Mouse (Mus musculus) liver, adult (tissue): Measurements from ENCODE around the gene Ap5s1.

ENCODE experiments used
- GATA4 ChIP-seq: IDR thresholded peaks from 2 replicates; pipeline ENCODE4 v1.6.1; 2014; ENCODE audit warnings: mild to moderate bottlenecking, low read length; ENCODE audit not compliant: insufficient replicate concordance

Ap5s1 gene

GRCm38 (mm10) chr2:131178828-131179245 lies 28.0 kb upstream of the Ap5s1 start:
- no peak for TF ChIP-seq GATA4

GRCm38 (mm10) chr2:131179246-131179886 lies 27.5 kb upstream of the Ap5s1 start:
- TF ChIP-seq GATA4: no peak

- no peak for TF ChIP-seq GATA4
Observed at GRCm38 (mm10) chr2:131179990-131180587, 26.8 kb upstream of the Ap5s1 start, which contains the start of gene Cenpb. Gene Cenpb, minus strand, starts transcription at chr2:131180067.

GRCm38 (mm10) chr2:131186343-131186742 lies 20.5 kb upstream of the Ap5s1 start:
- no peak for TF ChIP-seq GATA4

GRCm38 (mm10) chr2:131186771-131187601 lies 19.9 kb upstream of the Ap5s1 start, which contains the start of the genes Cdc25b and Spef1:
Gene Cdc25b, plus strand, starts transcription at chr2:131186949.
Gene Spef1, minus strand, starts transcription at chr2:131187282.
- TF ChIP-seq GATA4: no peak

- TF ChIP-seq GATA4: no peak
Observed at GRCm38 (mm10) chr2:131187602-131187922, 19.3 kb upstream of the Ap5s1 start.

- no peak for TF ChIP-seq GATA4
Observed at GRCm38 (mm10) chr2:131188311-131188710, 18.6 kb upstream of the Ap5s1 start.

GRCm38 (mm10) chr2:131189521-131190309 lies 17.2 kb upstream of the Ap5s1 start:
- no peak for TF ChIP-seq GATA4

- TF ChIP-seq GATA4: no peak
Observed at GRCm38 (mm10) chr2:131190344-131191004, 16.4 kb upstream of the Ap5s1 start.

GRCm38 (mm10) chr2:131191005-131191390 lies 15.9 kb upstream of the Ap5s1 start:
- TF ChIP-seq GATA4: no peak

- no peak for TF ChIP-seq GATA4
Observed at GRCm38 (mm10) chr2:131196606-131197316, 10.1 kb upstream of the Ap5s1 start.

GRCm38 (mm10) chr2:131200710-131201109 lies 6.2 kb upstream of the Ap5s1 start:
- no peak for TF ChIP-seq GATA4

GRCm38 (mm10) chr2:131201262-131201661 lies 5.6 kb upstream of the Ap5s1 start:
- no peak for TF ChIP-seq GATA4

- TF ChIP-seq GATA4: no peak
Observed at GRCm38 (mm10) chr2:131203816-131204409, 3.0 kb upstream of the Ap5s1 start.
